Mouse (Mus musculus) gastrocnemius, postnatal 10 days (tissue): Measurements from ENCODE around the gene Tmem190. TPM values are rescaled to one million over a fixed set of nuclear protein-coding genes. Genes with fewer than 3 reads are reported as not detected.
"Not testable (repeated sequence)": the region's sequence is repeated elsewhere in the genome, so short reads cannot be mapped to it uniquely, and the experiment has no call there.

Experiments used
- DNase-seq: peaks from one replicate; pipeline ENCODE4 v3.0.0; 2021; ENCODE audit warnings: mixed read lengths
- total RNA-seq, 2 experiments: library from RNA; stranded (reverse); gene quantifications; 2 replicates each; pipeline ENCODE4 v1.2.3; 2021

Tmem190 gene
- total RNA-seq, 2 experiments from 2014 or later, result not detected

DNA sequence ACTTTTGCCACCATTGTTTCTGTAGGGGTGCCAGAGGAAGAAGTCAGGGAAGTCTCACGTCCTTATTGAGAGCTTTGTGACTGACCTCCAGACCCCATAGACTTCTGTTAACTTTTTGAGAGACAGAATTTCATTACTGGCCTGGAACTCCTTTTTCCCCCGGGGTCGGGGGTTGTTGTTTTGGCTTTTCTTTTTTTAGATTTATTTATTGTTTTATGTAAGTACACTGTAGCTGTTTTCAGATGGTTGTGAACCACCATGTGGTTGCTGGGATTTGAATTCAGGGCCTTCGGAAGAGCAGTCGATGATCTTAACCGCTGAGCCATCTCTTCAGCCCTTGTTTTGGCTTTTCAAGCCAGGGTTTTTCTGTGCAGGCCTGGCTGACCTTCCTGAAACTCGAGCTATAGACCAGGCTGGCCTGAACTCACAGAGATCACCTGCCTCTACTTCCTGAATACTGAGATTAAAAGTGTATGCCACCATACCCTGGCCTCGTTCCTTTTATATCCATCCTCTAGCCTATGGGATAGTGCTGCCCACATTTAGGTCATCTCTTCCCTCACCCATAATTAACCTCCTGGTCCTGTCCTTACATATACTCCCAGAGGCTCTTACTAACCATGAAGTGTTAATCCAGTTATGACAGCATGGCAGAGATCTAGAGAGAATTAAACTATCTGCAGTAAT is 30.5 kb downstream of the Tmem190 start:
- no peak for DNase-seq

GRCm38 (mm10) chr7:4816559-4816958 is 33.8 kb downstream of the Tmem190 start:
- DNase-seq, result no peak

- not testable (repeated sequence) for DNase-seq
These were observed 38.2 kb downstream of the Tmem190 start for GRCm38 (mm10) chr7:4820925-4821324.

DNA sequence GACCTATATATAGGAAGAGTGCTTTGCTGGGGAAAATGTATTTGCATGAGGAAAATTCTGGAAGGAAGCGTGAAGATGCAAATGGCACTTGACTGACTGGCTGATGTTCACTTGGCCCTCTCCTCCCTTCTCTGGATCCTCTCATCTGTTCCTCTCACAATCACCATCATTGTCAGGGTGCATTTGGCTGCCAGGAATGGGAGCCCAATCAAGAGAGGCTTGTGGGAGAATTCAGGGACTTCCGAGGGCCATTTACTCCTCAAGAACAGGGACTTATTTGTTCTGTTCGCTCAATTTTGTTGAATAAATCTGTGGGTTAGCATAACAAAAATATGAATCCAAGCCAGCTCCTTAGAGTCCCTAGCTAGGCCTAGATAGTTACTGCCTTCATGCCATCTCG is 39.0 kb downstream of the Tmem190 start:
- no peak for DNase-seq

GRCm38 (mm10) chr7:4822162-4822907 is 39.6 kb downstream of the Tmem190 start:
- DNase-seq, result no peak

- DNase-seq, result no peak
These were observed 42.6 kb downstream of the Tmem190 start for GRCm38 (mm10) chr7:4825365-4825764.

GRCm38 (mm10) chr7:4830476-4830875 is 47.7 kb downstream of the Tmem190 start:
- DNase-seq, result no peak

Other genes with a start within 250 kb of the Tmem190 start
- under 1 TPM; 0.16 to 0.25 TPM for gene Syt5, start 235.4 kb upstream of the Tmem190 start, total RNA-seq
- gene Ptprh, start 178.9 kb upstream of the Tmem190 start, total RNA-seq, result not detected
- gene Tmem86b, start 151.5 kb upstream of the Tmem190 start, total RNA-seq, result 1 to 10 TPM; 4.6 to 5.2 TPM
- gene Ppp6r1, start 123.9 kb upstream of the Tmem190 start, total RNA-seq, result 10 to 100 TPM; 53.0 to 58.1 TPM
- gene Hspbp1, start 97.9 kb upstream of the Tmem190 start, total RNA-seq, result 10 to 100 TPM; 22.1 to 23.3 TPM
- 1 to 10 TPM; 3.3 to 4.6 TPM for gene Brsk1, start 92.3 kb upstream of the Tmem190 start, total RNA-seq
- under 1 TPM in 1 of 2 experiments, not detected in 1; 0.27 TPM for gene Tmem150b, start 57.7 kb upstream of the Tmem190 start, total RNA-seq
- gene Kmt5c, start 42.8 kb upstream of the Tmem190 start, total RNA-seq, result 10 to 100 TPM; 20.6 to 34.1 TPM
- 1 to 10 TPM; 4.3 to 5.4 TPM for gene Cox6b2, start 29.8 kb upstream of the Tmem190 start, total RNA-seq
- not detected for gene Fam71e2, start 11.6 kb upstream of the Tmem190 start, total RNA-seq
- gene Il11, start 78 bp upstream of the Tmem190 start, total RNA-seq, result under 1 TPM; 0.20 to 0.31 TPM
- 1 to 10 TPM; 3.5 to 6.3 TPM for gene Tmem238, start 6.7 kb downstream of the Tmem190 start, total RNA-seq
- gene Rpl28, start 9.9 kb downstream of the Tmem190 start, total RNA-seq, result 100 to 1,000 TPM; 796 to 873 TPM
- gene Ube2s, start 29.7 kb downstream of the Tmem190 start, total RNA-seq, result 100 to 1,000 TPM in 1 of 2 experiments, 10 to 100 TPM in 1; 91.1 to 107 TPM
- gene Shisa7, start 61.8 kb downstream of the Tmem190 start, total RNA-seq, result under 1 TPM; 0.12 to 0.18 TPM
- 1 to 10 TPM; 1.9 to 4.3 TPM for gene Isoc2b, start 87.3 kb downstream of the Tmem190 start, total RNA-seq
- gene Isoc2a, start 94.2 kb downstream of the Tmem190 start, total RNA-seq, result 10 to 100 TPM; 13.3 to 14.3 TPM
- under 1 TPM in 1 of 2 experiments, not detected in 1; 0.19 TPM for gene Gm36210, start 123.6 kb downstream of the Tmem190 start, total RNA-seq
- gene Zfp628, start 132.3 kb downstream of the Tmem190 start, total RNA-seq, result 10 to 100 TPM in 1 of 2 experiments, 1 to 10 TPM in 1; 9.9 to 10.5 TPM
- gene Nat14, start 139.1 kb downstream of the Tmem190 start, total RNA-seq, result 1 to 10 TPM; 1.9 to 4.4 TPM
- 10 to 100 TPM; 43.3 to 55.0 TPM for gene Ssc5d, start 142.8 kb downstream of the Tmem190 start, total RNA-seq
- gene Sbk2, start 181.5 kb downstream of the Tmem190 start, total RNA-seq, result 10 to 100 TPM; 31.0 to 46.5 TPM
- gene Sbk3, start 188.2 kb downstream of the Tmem190 start, total RNA-seq, result under 1 TPM in 1 of 2 experiments, not detected in 1; 0.28 TPM
- 10 to 100 TPM; 15.2 to 18.2 TPM for gene Zfp579, start 213.2 kb downstream of the Tmem190 start, total RNA-seq
- 1 to 10 TPM; 6.9 to 8.0 TPM for gene Zfp524, start 231.5 kb downstream of the Tmem190 start, total RNA-seq
- 10 to 100 TPM; 16.4 to 20.0 TPM for gene Fiz1, start 231.8 kb downstream of the Tmem190 start, total RNA-seq
- gene Gm44973, start 232.6 kb downstream of the Tmem190 start, total RNA-seq, result not detected
- 10 to 100 TPM; 16.8 to 21.0 TPM for gene Zfp865, start 237.4 kb downstream of the Tmem190 start, total RNA-seq
- 1 to 10 TPM in 1 of 2 experiments, under 1 TPM in 1; 0.35 to 1.4 TPM for gene Ccdc106, start 237.6 kb downstream of the Tmem190 start, total RNA-seq